Mouse (Mus musculus) layer of hippocampus, postnatal 36 days (tissue): Measurements from ENCODE around the gene Tktl1. TPM values are rescaled to one million over a fixed set of nuclear protein-coding genes. Genes with fewer than 3 reads are reported as not detected.
"Not testable (repeated sequence)": the region's sequence is repeated elsewhere in the genome, so short reads cannot be mapped to it uniquely, and the experiment has no call there.

Experiments
- DNase-seq, 2 experiments: peaks; one replicate each; pipeline ENCODE4 v3.0.0; 2022
- total RNA-seq, 2 experiments: library from RNA; stranded (reverse); gene quantifications; 2 replicates each; pipeline ENCODE4 v1.2.3; 2021

Gene Tktl1
- not detected for total RNA-seq

- no peak for DNase-seq
Measured at GRCm38 (mm10) chrX:74176959-74177358, at the start of gene Tktl1. TSS of gene Tktl1 (plus strand) at chrX:74177259.

DNA sequence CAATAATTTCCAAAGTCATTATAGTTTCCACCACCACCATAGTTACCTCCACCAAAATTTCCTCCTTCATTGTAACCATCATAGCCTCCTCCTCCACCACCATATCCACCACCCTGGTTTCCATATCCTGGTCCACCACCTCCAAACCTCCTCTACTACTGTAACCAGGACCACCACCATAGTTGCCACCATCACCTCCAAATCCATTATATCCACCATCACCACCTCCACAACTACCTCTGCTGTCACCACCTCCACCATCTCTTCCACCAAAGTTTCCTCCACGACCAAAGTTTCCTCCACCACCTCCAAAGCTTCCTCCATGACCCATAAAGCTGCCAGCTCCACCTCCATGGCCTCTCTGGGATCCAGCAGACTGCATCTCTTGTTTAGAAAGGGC lies 41.8 kb upstream of the Tktl1 start, which contains the start of gene Mecp2:
TSS of gene Mecp2 (minus strand) at position 101 of the 400 bp plus-strand sequence.
- not testable (repeated sequence) for DNase-seq

GRCm38 (mm10) chrX:74167738-74168137 lies 9.3 kb upstream of the Tktl1 start, which contains the start of gene Tex28:
TSS of gene Tex28 (minus strand) at chrX:74167838.
- DNase-seq = no peak

- DNase-seq = no peak
Measured at GRCm38 (mm10) chrX:74203556-74203955, 26.5 kb downstream of the Tktl1 start.

DNA sequence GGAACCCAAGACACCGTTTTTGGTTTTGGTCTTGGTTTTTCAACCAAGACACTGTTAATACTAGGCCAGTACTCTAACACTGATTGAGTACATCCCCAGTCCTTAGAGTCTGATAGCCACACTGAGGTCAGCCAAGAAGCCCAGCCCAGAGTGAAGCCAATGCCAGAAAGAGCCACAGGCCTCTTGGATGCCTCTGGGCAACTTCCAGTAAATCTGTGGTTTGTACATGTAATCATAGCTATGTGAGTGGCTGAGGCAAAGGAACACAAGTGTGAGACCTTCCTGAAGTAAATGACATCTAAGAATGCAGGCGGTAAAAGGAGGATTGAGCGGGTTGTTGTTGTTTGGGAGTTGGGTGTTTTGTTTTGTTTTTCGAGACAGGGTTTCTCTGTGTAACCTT lies 41.4 kb downstream of the Tktl1 start:
- no peak for DNase-seq

- DNase-seq = no peak
Measured at GRCm38 (mm10) chrX:74219449-74219848, 42.4 kb downstream of the Tktl1 start.

DNA sequence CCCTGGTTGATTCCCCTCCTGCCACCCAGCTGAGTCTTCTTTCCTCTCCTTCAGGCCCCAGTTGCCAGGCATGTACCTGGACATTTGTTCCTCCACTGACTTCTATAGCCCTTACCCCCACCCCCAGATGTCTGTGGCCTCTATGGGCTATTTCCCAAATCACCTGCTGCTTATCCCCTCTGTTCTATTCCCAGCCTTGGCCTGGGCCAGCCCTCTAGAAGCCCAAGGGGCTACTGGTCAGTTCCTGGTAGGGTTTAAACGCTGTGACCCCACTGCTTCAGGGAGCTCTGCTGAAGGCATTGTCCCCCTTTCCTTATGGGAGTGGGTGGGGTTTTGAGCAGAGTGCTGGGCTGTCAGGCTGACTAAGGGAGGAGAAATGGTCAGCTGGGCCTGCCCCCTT lies 43.0 kb downstream of the Tktl1 start:
- DNase-seq = not testable (repeated sequence)

DNA sequence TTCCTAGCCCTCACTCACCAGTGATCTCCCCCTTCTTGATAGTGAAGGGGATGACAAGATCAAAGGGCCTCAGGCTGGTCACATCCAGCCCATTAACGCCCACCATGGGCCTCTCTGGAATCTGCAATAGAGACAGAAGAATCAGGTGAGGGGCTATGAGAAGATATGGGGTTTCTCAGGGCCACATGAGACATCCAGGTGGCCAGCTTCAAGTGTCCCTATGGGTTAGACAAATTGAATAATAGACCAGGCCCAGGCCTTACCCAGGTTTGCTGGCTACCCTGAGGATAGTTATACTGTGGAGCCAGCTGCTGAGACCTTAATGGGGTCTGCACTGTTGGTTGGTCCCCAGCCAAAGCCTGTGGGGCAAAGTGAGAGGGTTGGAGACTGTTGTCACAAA lies 53.0 kb downstream of the Tktl1 start:
- DNase-seq = no peak

GRCm38 (mm10) chrX:74233196-74233595 lies 56.1 kb downstream of the Tktl1 start:
- DNase-seq = no peak

DNA sequence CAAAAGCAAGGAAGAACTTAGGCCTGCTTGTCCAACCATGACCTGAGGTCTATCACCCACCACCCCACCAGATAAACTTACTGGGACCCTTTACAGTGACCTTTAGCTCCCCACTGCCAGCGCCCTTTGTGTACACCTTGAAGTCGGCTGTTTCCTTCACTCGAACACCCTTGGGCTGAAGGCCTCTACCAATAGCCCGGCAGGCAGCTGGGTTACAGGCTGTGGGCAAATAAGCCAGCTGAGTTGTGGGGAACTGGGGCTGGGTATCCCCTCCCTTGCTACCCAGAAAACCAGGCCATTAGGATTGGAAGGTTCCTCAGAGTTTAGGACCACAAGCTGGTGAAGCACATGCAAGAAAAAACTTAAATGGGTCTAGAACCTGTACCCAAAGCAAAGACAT lies 63.3 kb downstream of the Tktl1 start:
- DNase-seq = no peak

DNA sequence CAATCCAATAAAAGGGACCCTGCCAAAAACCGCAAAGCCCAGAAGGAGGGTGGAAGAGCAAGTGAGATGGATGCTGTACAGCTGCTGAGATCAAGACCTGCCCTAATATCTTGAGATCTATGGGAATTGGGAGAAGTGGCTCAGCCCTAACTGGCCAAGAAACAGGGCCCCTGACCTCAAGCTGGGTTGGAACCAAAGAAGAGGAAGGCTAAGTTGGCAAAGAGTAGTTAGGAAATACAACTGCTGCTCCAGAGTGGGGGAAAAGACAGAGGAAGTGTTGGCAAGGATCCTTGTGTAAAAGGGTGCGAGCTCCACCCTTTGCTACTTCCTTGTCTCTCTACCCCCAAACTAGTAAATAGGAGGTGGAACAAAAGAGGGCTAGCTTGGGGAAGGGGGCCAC lies 66.3 kb downstream of the Tktl1 start:
- no peak for DNase-seq

DNA sequence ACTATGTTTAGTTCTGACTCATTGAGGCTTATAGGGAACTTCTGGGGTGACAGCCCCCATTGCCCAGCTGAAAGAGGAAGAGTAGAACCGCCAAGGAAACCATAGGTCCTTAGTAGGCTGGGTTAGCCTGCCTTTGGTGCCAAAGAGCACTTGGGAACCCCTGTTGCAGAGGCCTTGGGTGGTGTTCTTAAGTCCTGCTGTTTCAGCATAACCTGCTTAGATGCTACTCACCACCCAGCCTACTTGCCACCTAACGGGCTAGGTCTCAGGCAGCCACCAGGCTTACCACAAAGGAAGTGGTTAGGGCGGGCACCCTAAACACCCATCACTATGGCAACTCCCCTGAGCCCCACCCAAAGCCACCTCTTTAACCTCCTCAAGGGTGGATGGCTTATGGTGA lies 66.7 kb downstream of the Tktl1 start:
- no peak for DNase-seq

DNA sequence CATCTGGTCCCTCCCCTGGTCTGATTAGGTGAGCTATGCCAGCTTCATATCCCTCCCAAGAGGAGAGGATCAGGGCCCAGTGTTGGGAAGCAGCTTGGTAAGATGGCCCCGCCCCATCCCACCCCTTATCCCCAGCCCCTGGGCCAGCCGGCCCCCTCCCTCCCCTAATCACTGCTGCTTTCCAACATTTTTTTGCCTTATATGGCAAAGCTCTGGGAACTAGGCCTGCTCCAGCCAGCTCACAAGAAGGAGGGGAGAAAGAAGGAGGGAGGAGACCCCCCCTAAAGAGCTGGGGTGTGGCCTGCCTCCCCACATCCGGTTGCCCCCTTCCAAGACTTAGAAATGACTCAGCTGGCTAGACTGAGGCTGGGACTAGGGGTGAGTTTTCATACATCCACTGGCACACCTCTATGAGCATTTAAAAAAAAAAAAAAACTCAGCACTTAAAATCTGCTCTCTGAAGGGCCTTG lies 67.6 kb downstream of the Tktl1 start:
- DNase-seq = peak in 1 of 2 experiments; percentile 20

GRCm38 (mm10) chrX:74245107-74245506 lies 68.0 kb downstream of the Tktl1 start:
- no peak for DNase-seq

- DNase-seq = peak; percentile 57 to 61
Measured at GRCm38 (mm10) chrX:74245687-74246086, 68.6 kb downstream of the Tktl1 start.

- peak; percentile 81 to 84 for DNase-seq
Measured at GRCm38 (mm10) chrX:74246213-74246681, 69.2 kb downstream of the Tktl1 start.

GRCm38 (mm10) chrX:74246693-74247092 lies 69.6 kb downstream of the Tktl1 start:
- DNase-seq = peak in 1 of 2 experiments; percentile 20

DNA sequence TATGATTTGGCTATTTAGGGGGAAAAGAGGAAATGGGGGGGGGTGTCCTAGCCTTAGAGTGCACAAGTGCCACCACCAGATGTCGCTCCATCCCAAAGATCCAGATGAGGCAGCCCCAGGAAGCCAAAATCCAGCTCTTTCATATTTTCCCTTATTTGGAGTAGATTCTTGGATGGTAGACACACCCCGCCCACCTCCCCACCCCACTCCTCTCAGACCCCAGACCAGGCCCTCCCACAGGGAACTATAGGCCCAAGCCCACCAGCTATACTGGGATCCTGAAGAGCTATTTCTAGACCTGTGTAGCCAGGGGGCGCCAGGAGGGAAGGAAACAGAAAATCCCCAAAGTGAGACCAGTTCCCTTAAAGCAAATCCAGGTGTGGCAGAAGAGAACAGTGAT lies 71.6 kb downstream of the Tktl1 start:
- DNase-seq = peak in 1 of 2 experiments; percentile 26

GRCm38 (mm10) chrX:74249615-74250014 lies 72.6 kb downstream of the Tktl1 start, which contains the start of gene Flna:
TSS of gene Flna (minus strand) at chrX:74249820.
- peak; percentile 41 to 52 for DNase-seq

DNA sequence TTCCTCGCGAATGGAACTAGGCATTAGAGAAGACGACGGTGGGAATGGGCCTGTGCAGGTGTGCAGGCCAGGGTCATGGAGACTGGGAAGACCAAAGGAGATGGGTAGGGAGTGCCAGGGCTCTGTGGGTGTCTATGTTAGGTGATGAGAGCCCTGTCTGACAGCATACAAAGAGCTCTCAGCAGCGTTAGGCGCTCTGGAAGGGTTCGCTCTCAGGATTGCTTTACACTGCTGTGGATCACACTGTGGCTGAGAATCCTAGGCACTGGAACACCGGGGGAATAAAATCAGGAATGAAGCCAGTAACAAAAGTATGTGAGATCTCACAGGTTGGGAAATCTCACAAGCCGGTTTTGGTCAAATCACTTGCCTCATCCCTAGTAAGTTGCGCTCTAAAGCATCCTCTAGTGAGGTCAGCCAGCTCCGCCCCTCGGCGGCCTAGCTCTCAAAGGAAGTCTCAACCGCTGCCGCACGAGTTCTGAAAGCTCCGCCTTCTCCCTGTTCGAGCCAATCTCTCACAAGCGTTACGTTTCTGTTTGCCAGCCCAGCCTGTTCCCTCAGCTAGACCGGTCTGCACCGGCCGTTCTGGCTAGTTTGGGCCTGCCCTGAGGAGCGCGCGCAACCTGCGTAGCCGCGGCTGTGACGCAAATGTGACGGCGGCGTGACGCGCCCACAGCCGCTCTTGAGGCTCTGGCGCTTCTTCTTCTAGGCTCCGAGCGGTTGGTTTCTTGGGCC lies 77.3 kb downstream of the Tktl1 start, which contains the start of gene Emd:
TSS of gene Emd (plus strand) at position 535 of the 735 bp plus-strand sequence.
- DNase-seq = peak; percentile 81 to 85

GRCm38 (mm10) chrX:74254888-74255565 lies 78.0 kb downstream of the Tktl1 start:
- no peak for DNase-seq

GRCm38 (mm10) chrX:74257746-74258145 lies 80.7 kb downstream of the Tktl1 start:
- no peak for DNase-seq
